Mouse (Mus musculus): ENCODE measurements around the gene Gm4187.
"Not testable (repeated sequence)": the region's sequence is repeated elsewhere in the genome, so short reads cannot be mapped to it uniquely, and the experiment has no call there.

Gene Gm4187

GRCm38 (mm10) chr7:22329617-22330016 lies at the start of gene Gm4187:
Gm4187 (minus strand) TSS chr7:22329717.
- not testable (repeated sequence) for DNase-seq (ENCODE audit: low read depth)

GRCm38 (mm10) chr7:22370939-22371338 lies 41.4 kb upstream of the Gm4187 start, which contains the start of gene Gm8660:
Gm8660 (minus strand) TSS chr7:22371039.
- DNase-seq (ENCODE audit: low read depth), result not testable (repeated sequence)

Measured in c-Kit-positive CD71-negative TER-119-negative erythroid progenitor cells, embryonic 14.5 days (primary cell).